Mouse (Mus musculus) T-helper 1 cell (primary cell): ENCODE data around the gene Tmem117.

Experiments used
- in situ Hi-C: fragments of 300-600 bp; cut with MboI, MseI; formaldehyde crosslinking; loops from one replicate; pipeline ENCODE4 v1.15.1; 2025; ENCODE audit warnings: high pct_unique_total_duplicates

Gene Tmem117

DNA sequence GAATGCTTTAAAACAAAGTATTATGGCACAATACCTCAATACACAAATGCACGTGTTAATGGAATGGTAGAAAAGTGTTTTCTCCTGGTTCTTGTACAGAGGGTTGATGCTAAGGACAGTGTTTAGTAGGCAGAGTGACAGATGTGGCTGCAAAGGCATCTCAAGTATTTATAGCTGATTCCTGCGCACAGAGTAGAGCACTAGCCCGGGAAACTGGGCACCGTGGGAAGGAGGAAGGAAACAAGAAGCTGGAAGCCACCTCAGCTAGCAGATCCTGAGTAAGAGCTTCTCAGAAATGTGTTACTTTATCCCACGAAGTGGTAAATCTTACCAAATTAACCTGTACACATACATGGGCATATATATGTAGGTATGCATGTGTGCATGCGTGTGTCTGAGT, 395.4 kb downstream of the Tmem117 start:
- in situ Hi-C loops = no loop called here

- in situ Hi-C loops = no loop called here
Measured at GRCm38 (mm10) chr15:95028862-95029486, 399.9 kb downstream of the Tmem117 start.

GRCm38 (mm10) chr15:95029487-95029875, 400.4 kb downstream of the Tmem117 start:
- in situ Hi-C loops = no loop called here

DNA sequence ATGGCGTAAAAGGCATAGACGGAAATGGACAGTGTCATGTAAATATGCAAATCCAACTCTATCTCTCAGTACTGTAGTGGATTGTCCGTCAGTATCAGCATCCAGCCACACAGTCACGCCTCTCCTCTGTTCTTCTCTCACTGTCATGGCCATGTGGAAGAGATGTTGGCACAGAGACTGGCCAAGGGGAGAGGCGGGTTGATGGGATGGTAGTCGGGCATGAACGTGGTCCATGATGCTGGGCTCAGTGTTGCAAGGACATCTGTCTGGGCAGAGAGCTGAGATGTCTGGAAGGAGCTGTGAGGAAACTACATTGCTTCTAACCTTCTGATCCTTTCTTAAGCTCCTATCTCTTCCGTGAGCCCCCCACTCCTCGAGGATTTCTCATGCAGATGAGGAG, 413.4 kb downstream of the Tmem117 start:
- in situ Hi-C loops = no loop called here

DNA sequence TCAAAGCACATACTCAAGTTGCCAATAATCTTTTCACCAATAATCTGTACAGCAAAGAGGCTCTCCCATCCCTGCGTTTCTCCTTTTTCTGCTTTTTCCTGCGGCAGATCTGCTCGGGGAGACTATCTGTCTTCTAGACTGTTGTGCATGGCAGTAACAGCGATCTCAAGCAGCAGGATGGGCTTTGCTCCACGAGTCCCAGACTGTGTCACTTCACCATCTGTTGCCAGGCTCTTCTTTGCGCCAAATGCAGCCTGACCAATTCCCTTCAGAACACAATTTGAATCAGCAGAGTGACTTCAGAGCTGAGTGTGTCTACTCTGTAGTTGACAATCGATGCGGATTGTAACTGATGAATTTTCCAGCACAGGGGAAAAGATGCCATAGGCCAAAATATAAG, 415.0 kb downstream of the Tmem117 start:
- in situ Hi-C loops = no loop called here

- in situ Hi-C loops = no loop called here
Measured at GRCm38 (mm10) chr15:95047486-95047885, 418.5 kb downstream of the Tmem117 start.

- in situ Hi-C loops = no loop called here
Measured at GRCm38 (mm10) chr15:95049171-95049729, 420.2 kb downstream of the Tmem117 start.

- in situ Hi-C loops = no loop called here
Measured at GRCm38 (mm10) chr15:95055081-95055650, 426.1 kb downstream of the Tmem117 start.

GRCm38 (mm10) chr15:95068023-95068422, 439.0 kb downstream of the Tmem117 start:
- in situ Hi-C loops = no loop called here

GRCm38 (mm10) chr15:95068799-95069198, 439.8 kb downstream of the Tmem117 start:
- in situ Hi-C loops = no loop called here

GRCm38 (mm10) chr15:95070881-95071280, 441.8 kb downstream of the Tmem117 start:
- in situ Hi-C loops = no loop called here

- in situ Hi-C loops = no loop called here
Measured at GRCm38 (mm10) chr15:95075356-95075755, 446.3 kb downstream of the Tmem117 start.

- in situ Hi-C loops = no loop called here
Measured at GRCm38 (mm10) chr15:95081654-95082053, 452.6 kb downstream of the Tmem117 start.

GRCm38 (mm10) chr15:95085962-95086361, 456.9 kb downstream of the Tmem117 start:
- in situ Hi-C loops = no loop called here

DNA sequence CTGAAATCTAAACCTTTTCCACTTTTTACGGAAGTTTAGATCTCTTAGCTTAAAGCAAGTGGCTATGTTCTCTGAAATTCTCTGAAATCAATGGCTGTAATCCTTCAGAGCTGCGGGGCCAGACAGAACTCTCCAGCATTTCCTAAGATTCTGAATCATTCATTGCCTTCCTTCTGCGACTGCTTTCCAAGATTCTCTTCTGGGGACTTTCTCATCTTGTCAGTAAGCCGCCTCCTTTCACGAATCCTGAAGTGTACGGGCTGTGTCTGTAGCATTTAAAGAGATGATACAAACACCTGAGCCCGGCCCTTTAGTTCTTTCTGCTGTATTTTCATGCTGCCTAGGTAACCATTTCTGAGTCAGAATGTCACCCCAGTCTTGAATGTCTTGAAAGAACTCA, 471.1 kb downstream of the Tmem117 start:
- in situ Hi-C loops = no loop called here

DNA sequence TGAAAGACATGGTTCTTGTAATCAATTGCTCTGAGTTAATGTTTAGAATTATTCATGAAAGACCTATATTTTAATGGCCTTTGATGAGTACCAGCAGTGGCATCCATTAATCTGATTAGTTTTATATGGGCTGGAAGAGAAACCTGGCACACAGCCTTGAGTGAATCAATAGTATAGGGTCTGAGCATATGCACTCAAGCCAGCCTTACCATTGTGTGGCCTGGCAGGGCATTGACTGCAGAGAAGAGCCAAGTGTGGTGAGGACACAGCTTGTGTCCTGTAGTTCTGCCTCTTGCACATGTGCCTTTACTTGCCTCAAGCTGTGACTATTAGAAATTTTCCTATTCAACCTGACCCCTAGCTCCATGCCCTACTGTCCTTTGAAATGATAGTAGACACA, 472.5 kb downstream of the Tmem117 start:
- in situ Hi-C loops = no loop called here

- in situ Hi-C loops = no loop called here
Measured at GRCm38 (mm10) chr15:95107246-95107809, 478.3 kb downstream of the Tmem117 start.

- in situ Hi-C loops = no loop called here
Measured at GRCm38 (mm10) chr15:95108626-95109025, 479.6 kb downstream of the Tmem117 start.

DNA sequence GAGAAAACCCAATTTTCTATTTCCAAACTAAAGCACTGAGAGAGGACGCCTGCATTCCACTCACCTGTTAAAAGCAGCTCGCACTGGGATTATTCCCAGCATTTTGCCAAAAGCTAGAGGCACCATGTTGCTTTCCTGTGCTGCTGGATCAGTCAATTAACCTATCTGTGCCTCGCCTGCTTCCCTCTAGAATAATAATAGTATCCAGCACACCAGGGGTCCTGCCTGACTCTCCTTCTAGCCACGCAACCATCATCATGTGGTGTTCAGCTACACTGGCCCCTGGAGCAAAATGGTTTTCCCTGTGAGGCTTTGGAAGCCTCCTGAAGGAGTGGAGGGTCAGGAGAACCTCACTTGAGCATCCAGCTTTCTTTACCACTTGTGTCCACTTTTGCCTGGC, 502.4 kb downstream of the Tmem117 start:
- in situ Hi-C loops = no loop called here

DNA sequence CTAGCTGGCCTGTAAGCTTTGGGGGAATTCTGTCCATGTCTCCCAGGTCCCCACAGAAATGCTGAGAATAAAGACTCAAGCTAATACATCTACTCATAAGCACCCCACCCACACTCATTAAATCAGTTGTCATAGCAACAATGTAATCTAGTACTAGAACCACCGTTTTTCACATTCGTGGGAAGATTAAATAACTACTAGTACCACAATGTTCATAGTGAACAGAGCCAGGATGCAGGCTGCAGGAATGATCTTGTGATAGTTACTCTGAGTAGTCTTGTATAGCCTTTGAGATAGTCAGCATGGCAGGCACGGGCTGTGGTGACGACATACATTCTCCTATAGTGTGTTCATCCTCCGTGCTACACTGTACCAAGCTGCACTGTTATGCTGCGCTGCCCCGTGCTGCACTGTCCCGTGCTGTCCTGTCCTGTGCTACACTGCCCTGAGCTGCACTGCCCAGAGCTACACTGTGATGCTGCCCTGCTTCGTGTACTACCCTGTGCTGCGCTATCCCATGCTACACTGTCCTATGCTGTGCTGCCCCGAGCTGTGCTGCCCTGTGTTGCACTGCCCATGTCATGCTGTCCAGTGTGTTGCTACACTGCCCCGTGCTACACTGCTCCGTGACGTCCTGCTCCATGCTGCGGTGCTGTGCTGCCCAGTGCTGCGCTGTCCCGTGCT, 507.0 kb downstream of the Tmem117 start:
- in situ Hi-C loops = no loop called here

DNA sequence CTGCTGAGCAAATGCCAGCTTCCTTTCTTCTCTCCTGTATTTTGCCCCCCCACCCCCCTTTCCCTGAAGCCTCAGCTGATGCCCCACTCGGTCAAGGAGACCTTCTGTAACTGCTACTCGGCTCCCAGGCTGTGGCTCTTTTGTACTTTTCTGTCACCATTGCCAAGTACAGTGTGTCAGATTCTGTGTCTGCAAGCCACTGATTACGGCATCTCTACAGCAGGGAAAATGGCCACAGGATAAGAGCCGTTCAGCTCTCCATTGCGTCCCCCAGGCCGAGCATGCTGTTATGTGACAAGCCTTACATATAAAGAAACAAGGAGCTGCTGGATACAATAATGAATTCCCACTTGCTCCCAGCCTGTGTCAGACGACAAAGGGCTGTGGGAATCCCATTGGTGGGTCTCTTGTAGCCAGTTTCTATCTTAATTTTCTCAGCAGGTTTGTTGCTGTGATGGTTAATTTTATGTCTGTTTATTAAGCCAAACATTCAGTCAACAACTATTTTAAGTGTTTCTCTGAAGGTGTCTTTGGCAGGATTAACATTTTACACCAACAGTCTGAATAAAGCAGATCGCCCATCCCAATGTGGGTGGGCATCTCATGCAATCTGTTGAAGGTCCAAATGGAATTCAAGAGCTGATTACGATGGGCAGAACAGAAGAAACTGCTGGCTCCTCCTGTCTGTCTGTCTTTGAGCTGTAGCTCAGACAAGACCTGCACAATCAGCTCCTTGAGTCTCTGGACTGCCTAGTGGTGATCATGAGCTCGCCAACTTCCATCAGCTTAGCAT, 508.2 kb downstream of the Tmem117 start:
- in situ Hi-C loops = no loop called here
